Mouse (Mus musculus) lung, adult 2 months (tissue): ENCODE measurements around the gene Akap12.

Experiments used
- CTCF ChIP-seq: fragments of 200-500 bp; IDR thresholded peaks from 2 replicates; pipeline ENCODE4 v1.5.1; 2011; ENCODE audit warnings: mild to moderate bottlenecking, low read length, control low read depth; ENCODE audit not compliant: insufficient read depth
- POLR2A ChIP-seq: fragments of 200-500 bp; IDR thresholded peaks from 2 replicates; pipeline ENCODE4 v1.6.1; 2011; ENCODE audit warnings: low read depth, mild to moderate bottlenecking, control low read depth, low read length, borderline replicate concordance; ENCODE audit errors: extremely low read depth

GRCm38 (mm10) chr10:4246407-4246806 lies 19.8 kb upstream of the Akap12 start:
- TF ChIP-seq POLR2A (no peak), CTCF (no peak)
